Mouse (Mus musculus) left cerebral cortex, adult 2 months (tissue): Measurements from ENCODE around the gene Zfp62. TPM values are rescaled to one million over a fixed set of nuclear protein-coding genes. Genes with fewer than 3 reads are reported as not detected.
"Not testable (repeated sequence)": the region's sequence is repeated elsewhere in the genome, so short reads cannot be mapped to it uniquely, and the experiment has no call there.

ENCODE experiments used
- DNase-seq, 2 experiments: peaks; one replicate each; pipeline ENCODE4 v3.0.0; 2021 to 2022; ENCODE audit warnings: low spot score in 2 of 2, mixed read lengths in 1 of 2; ENCODE audit errors: extremely low spot score in 1 of 2
- H3K27ac ChIP-seq: fragments of 200-600 bp; 2 replicates; pipeline ENCODE4 v1.8.1; 2022
- H3K4me3 ChIP-seq: fragments of 200-600 bp; 2 replicates; pipeline ENCODE4 v1.8.1; 2022
- CTCF ChIP-seq: fragments of 200-600 bp; IDR thresholded peaks from 2 replicates; pipeline ENCODE4 v1.8.1; 2022; ENCODE audit warnings: antibody characterized with exemption, mild to moderate bottlenecking, moderate library complexity
- intact Hi-C: fragments of 180-260 bp; cut with DNase I; formaldehyde crosslinking; loops from one replicate; pipeline ENCODE4 v1.15.1; 2025
- long read RNA-seq, 2 experiments: library from polyadenylated mRNA; stranded (forward); transcript quantifications; one replicate each; pipeline ENCODE4 v2.0.0; 2021; ENCODE audit warnings: borderline mapping rate in 2 of 2
- total RNA-seq, 2 experiments: library from RNA; stranded (reverse); gene quantifications; 2 replicates each; pipeline ENCODE4 v1.2.3; 2021

The Zfp62 gene
- 10 to 100 TPM; 53.1 to 58.1 TPM for total RNA-seq
- long read RNA-seq, experiment 1, full-length matches to known transcripts: 15 of 26 reads
- long read RNA-seq, experiment 1, partial matches to known transcripts: 2 of 26 reads
- long read RNA-seq, experiment 1, other reads (novel, unspliced or antisense): 9 of 26 reads
- long read RNA-seq, experiment 2, full-length matches to known transcripts: 11 of 20 reads
- long read RNA-seq, experiment 2, partial matches to known transcripts: 0 of 20 reads
- long read RNA-seq, experiment 2, other reads (novel, unspliced or antisense): 9 of 20 reads

GRCm38 (mm10) chr11:49203129-49203768, at the start of gene Zfp62:
Gene Zfp62, plus strand, starts transcription at chr11:49203292.
- intact Hi-C loops: loop anchor here (1.0 to 5.0 kb wide), 3 partner anchors 40 to 386 kb away; partner anchors contain the start of gene Trim41
- peak; percentile 92 to 95 for DNase-seq
- Histone ChIP-seq H3K27ac (peak within 1 kb of the TSS; percentile 98), H3K4me3 (peak within 1 kb of the TSS; percentile 99)
- TF ChIP-seq CTCF: no peak

GRCm38 (mm10) chr11:49154077-49154476, 49.0 kb upstream of the Zfp62 start, which contains the start of gene Olfr1394:
Gene Olfr1394, plus strand, starts transcription at chr11:49154377.
- TF ChIP-seq CTCF: no peak
- intact Hi-C loops: no loop called here
- Histone ChIP-seq H3K4me3 (no peak within 1 kb of the TSS), H3K27ac (no peak within 1 kb of the TSS)
- DNase-seq: no peak

GRCm38 (mm10) chr11:49156821-49157814, 46.0 kb upstream of the Zfp62 start:
- intact Hi-C loops: no loop called here

GRCm38 (mm10) chr11:49168839-49169611, 34.1 kb upstream of the Zfp62 start:
- no peak overlapping the region for H3K27ac ChIP-seq
- H3K4me3 ChIP-seq: peak overlapping the region; percentile 34
- TF ChIP-seq CTCF: no peak
- DNase-seq: peak; percentile 18 to 27
- intact Hi-C loops: no loop called here

More at GRCm38 (mm10) chr11:49156821-49157814, 46.0 kb upstream of the Zfp62 start:
- no peak for DNase-seq
- H3K27ac ChIP-seq: no peak overlapping the region
- TF ChIP-seq CTCF: no peak
- H3K4me3 ChIP-seq: no peak overlapping the region

GRCm38 (mm10) chr11:49170576-49170975, 32.5 kb upstream of the Zfp62 start:
- no peak overlapping the region for H3K27ac ChIP-seq
- DNase-seq: no peak
- TF ChIP-seq CTCF: no peak
- no peak overlapping the region for H3K4me3 ChIP-seq
- intact Hi-C loops: no loop called here

- TF ChIP-seq CTCF: no peak
- intact Hi-C loops: no loop called here
- DNase-seq: no peak
- Histone ChIP-seq H3K27ac (no peak overlapping the region), H3K4me3 (no peak overlapping the region)
These were observed 27.7 kb upstream of the Zfp62 start for GRCm38 (mm10) chr11:49175345-49175744.

- intact Hi-C loops, DNase-seq, H3K27ac ChIP-seq, H3K4me3 ChIP-seq: not testable (repeated sequence)
These were observed 26.9 kb upstream of the Zfp62 start for GRCm38 (mm10) chr11:49176047-49176779.

- H3K27ac ChIP-seq: no peak overlapping the region
- H3K4me3 ChIP-seq: no peak overlapping the region
- intact Hi-C loops: loop anchor here (10.0 kb wide), 1 partner anchor 222 kb away; no protein-coding TSS in a partner anchor
- no peak for DNase-seq
- TF ChIP-seq CTCF: no peak
These were observed 19.9 kb upstream of the Zfp62 start for GRCm38 (mm10) chr11:49183172-49183571.

GRCm38 (mm10) chr11:49186452-49186851, 16.6 kb upstream of the Zfp62 start:
- no peak for DNase-seq
- Histone ChIP-seq H3K4me3 (no peak overlapping the region), H3K27ac (no peak overlapping the region)
- intact Hi-C loops: loop anchor here (5.0 to 10.0 kb wide), 2 partner anchors 218 to 351 kb away; no protein-coding TSS in a partner anchor
- TF ChIP-seq CTCF: no peak; the same call in 1 of the 2 replicates

- intact Hi-C loops: loop anchor here (5.0 to 10.0 kb wide), 2 partner anchors 218 to 350 kb away; no protein-coding TSS in a partner anchor
- Histone ChIP-seq H3K4me3 (no peak within 1 kb of the TSS), H3K27ac (no peak within 1 kb of the TSS)
- no peak for TF ChIP-seq CTCF
- no peak for DNase-seq
These were observed 16.1 kb upstream of the Zfp62 start, which contains the start of gene Btnl9 for GRCm38 (mm10) chr11:49186955-49187488. Gene Btnl9, minus strand, starts transcription at chr11:49187159.
